Comparison of ENCODE assay signal across 8 mouse cellular contexts in the genomic region with DNA sequence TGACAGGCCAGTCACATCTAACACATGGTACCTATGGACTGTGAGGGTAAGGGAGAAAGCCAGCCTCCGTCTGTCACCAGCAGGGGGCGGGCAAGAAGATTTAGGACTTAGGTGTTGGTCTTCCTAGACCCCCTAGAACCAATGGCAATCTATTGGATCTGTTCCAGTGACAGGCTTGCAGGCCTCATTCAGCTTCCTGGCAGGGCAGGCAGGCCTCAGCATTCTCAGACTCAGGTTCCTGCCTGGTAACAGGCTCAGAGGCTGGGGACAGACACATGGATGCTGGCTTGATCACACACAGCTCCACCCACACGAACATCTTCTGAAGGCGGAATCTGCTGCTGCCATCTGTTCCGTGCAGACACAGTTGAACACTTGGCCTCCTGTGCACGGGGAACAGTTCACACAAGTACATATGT. TPM values are rescaled to one million over a fixed set of nuclear protein-coding genes. Genes with fewer than 3 reads are reported as not detected.
DNase-seq lines count a peak whose midpoint lies in the region; ATAC-seq and TF ChIP-seq lines count a peak whose summit lies in the region.

No protein-coding gene starts in this region.

- no peak overlapping the region for H3K4me2 ChIP-seq in limb, embryonic 12.5 days
- no peak overlapping the region for H3K4me2 ChIP-seq in midbrain, embryonic 15.5 days
- no peak overlapping the region for H3K4me2 ChIP-seq in stomach, embryonic 15.5 days

- no peak for TF ChIP-seq POLR2A in cortical plate, adult 2 months (IDR thresholded peaks at IDR 0.05; ENCODE audit: extremely low read depth, insufficient read depth, low read length)

- H3K27ac ChIP-seq in cortical plate, adult 2 months (ENCODE audit: insufficient read depth, low read length) = peak overlapping the region; percentile 30
- H3K27ac ChIP-seq in limb, embryonic 12.5 days = peak overlapping the region; percentile 99
- H3K27ac ChIP-seq in midbrain, embryonic 15.5 days = peak overlapping the region; percentile 10
- peak overlapping the region; percentile 98 for H3K27ac ChIP-seq in stomach, embryonic 15.5 days

- 29% methylated on average over 6 of the region's 6 CpGs for WGBS in limb, embryonic 12.5 days
- 40% methylated on average over 6 of the region's 6 CpGs for WGBS in midbrain, embryonic 15.5 days
- WGBS in stomach, embryonic 15.5 days = 30% methylated on average over 6 of the region's 6 CpGs

- peak; percentile 38; the same call in 1 of the 2 replicates for TF ChIP-seq CTCF in cortical plate, adult 2 months (IDR thresholded peaks at IDR 0.05; ENCODE audit: extremely low read depth, insufficient read depth, low read length)

- no peak overlapping the region for H3K9ac ChIP-seq in limb, embryonic 12.5 days (replicated peaks)
- H3K9ac ChIP-seq in midbrain, embryonic 15.5 days = no peak overlapping the region
- H3K9ac ChIP-seq in stomach, embryonic 15.5 days = no peak overlapping the region

- no peaks in the 10 kb centered on the region for H3K36me3 ChIP-seq in limb, embryonic 12.5 days
- H3K36me3 ChIP-seq in midbrain, embryonic 15.5 days (replicated peaks) = no peaks in the 10 kb centered on the region
- no peaks in the 10 kb centered on the region for H3K36me3 ChIP-seq in stomach, embryonic 15.5 days

- DNase-seq in ovary, postnatal 36 days (ENCODE audit: low spot score) = peak; percentile 54
- DNase-seq in ovary, postnatal 14 days (ENCODE audit: low spot score) = no peak
- peak; percentile 62 for DNase-seq in gastrocnemius, postnatal 10 days
- DNase-seq in kidney, adult 9 months = peak; percentile 71

- no peaks in the 10 kb centered on the region for H3K9me3 ChIP-seq in limb, embryonic 12.5 days
- no peaks in the 10 kb centered on the region for H3K9me3 ChIP-seq in midbrain, embryonic 15.5 days
- H3K9me3 ChIP-seq in stomach, embryonic 15.5 days = no peaks in the 10 kb centered on the region

- no peak for ATAC-seq in limb, embryonic 12.5 days (ENCODE audit: insufficient number of reproducible peaks, insufficient read depth, low FRiP score, low TSS enrichment, low read depth)
- ATAC-seq in midbrain, embryonic 15.5 days (replicated peaks) = no peak
- ATAC-seq in stomach, embryonic 15.5 days (ENCODE audit: insufficient read depth, low FRiP score, low read depth) = no peak

- no peaks in the 10 kb centered on the region for H3K27me3 ChIP-seq in limb, embryonic 12.5 days
- no peaks in the 10 kb centered on the region for H3K27me3 ChIP-seq in midbrain, embryonic 15.5 days (replicated peaks)
- no peaks in the 10 kb centered on the region for H3K27me3 ChIP-seq in stomach, embryonic 15.5 days (replicated peaks)

- H3K4me3 ChIP-seq in cortical plate, adult 2 months (ENCODE audit: insufficient read depth, low read length) = no peak overlapping the region
- no peak overlapping the region; the same call in 1 of the 2 replicates for H3K4me3 ChIP-seq in limb, embryonic 12.5 days (replicated peaks)
- H3K4me3 ChIP-seq in midbrain, embryonic 15.5 days = no peak overlapping the region
- H3K4me3 ChIP-seq in stomach, embryonic 15.5 days (replicated peaks) = no peak overlapping the region

- H3K4me1 ChIP-seq in cortical plate, adult 2 months (ENCODE audit: control insufficient read depth, insufficient read depth, low read length) = peaks cover 4% of the 10 kb centered on the region; the same call in 1 of the 2 replicates
- H3K4me1 ChIP-seq in limb, embryonic 12.5 days (replicated peaks) = peaks cover 46% of the 10 kb centered on the region
- H3K4me1 ChIP-seq in midbrain, embryonic 15.5 days = peaks cover 46% of the 10 kb centered on the region
- H3K4me1 ChIP-seq in stomach, embryonic 15.5 days = peaks cover 62% of the 10 kb centered on the region

RNA-seq across cellular contexts. Expression of a gene that starts 25.4 kb away (rescaled TPM):
- 548 and 595 TPM in 2 replicates for polyA plus RNA-seq in cortical plate, adult 2 months (2012; rRNA removed)
- 100 to 1,000 TPM; 358 to 428 TPM for total RNA-seq in gastrocnemius, postnatal 10 days (2021)
- 3,930 and 4,018 TPM in 2 replicates for polyA plus RNA-seq in limb, embryonic 12.5 days (2016; fragmentation: Nextera tagmentation; extraction: Ambion mirVana)
- 1,373 and 1,532 TPM in 2 replicates for polyA plus RNA-seq in midbrain, embryonic 15.5 days (2015; fragmentation: Nextera tagmentation; extraction: Ambion mirVana)
- polyA plus RNA-seq in stomach, embryonic 15.5 days (2015; fragmentation: Nextera tagmentation; extraction: Ambion mirVana) = 2,449 and 2,521 TPM in 2 replicates

Comparison
In these comparisons a context has a peak if more than half of its experiments do, and no peak if none do; other contexts are left out.
1. H3K27ac ChIP-seq: peak in every context shown above with its lines; median percentile 99 in limb, embryonic 12.5 days; 98 in stomach, embryonic 15.5 days; 30 in cortical plate, adult 2 months; 10 in midbrain, embryonic 15.5 days.